Mouse (Mus musculus) heart, adult 11 months (tissue): Measurements from ENCODE around the gene Mpp5.

Source experiments
- DNase-seq: peaks from one replicate; pipeline ENCODE4 v3.0.0; 2022

Mpp5 gene

GRCm38 (mm10) chr12:78860921-78861495 is 112.3 kb downstream of the Mpp5 start:
- DNase-seq = no peak

- DNase-seq = peak; percentile 100
Measured at GRCm38 (mm10) chr12:78861496-78862253, 113.0 kb downstream of the Mpp5 start, which contains the start of the genes Atp6v1d and Eif2s1. TSS of gene Atp6v1d (minus strand) at chr12:78861638. TSS of gene Eif2s1 (plus strand) at chr12:78861819.

GRCm38 (mm10) chr12:78862254-78862730 is 113.6 kb downstream of the Mpp5 start:
- DNase-seq = no peak

GRCm38 (mm10) chr12:78865434-78865833 is 116.7 kb downstream of the Mpp5 start:
- DNase-seq = no peak

- DNase-seq = no peak
Measured at GRCm38 (mm10) chr12:78868115-78868514, 119.4 kb downstream of the Mpp5 start.

- DNase-seq = no peak
Measured at GRCm38 (mm10) chr12:78874581-78874980, 125.9 kb downstream of the Mpp5 start.

GRCm38 (mm10) chr12:78890062-78890461 is 141.4 kb downstream of the Mpp5 start:
- DNase-seq = peak; percentile 27
